Mouse (Mus musculus): ENCODE results near the gene Clic6. TPM values are rescaled to one million over a fixed set of nuclear protein-coding genes. Genes with fewer than 3 reads are reported as not detected.
A peak's percentile ranks its signal among the peaks of the same experiment; 100 is the strongest.

Gene Clic6
- polyA plus RNA-seq, 2 experiments: 1.5 to 2.7 TPM

GRCm38 (mm10) chr16:92497851-92498588, 12.5 kb downstream of the Clic6 start:
- Histone ChIP-seq H3K27ac (replicated peaks; ENCODE audit: low read depth, low read length) (no peak overlapping the region), H3K27me3 (ENCODE audit: control insufficient read depth, insufficient read depth, low read length) (peaks cover 30% of the 10 kb centered on the region), H3K4me1 (ENCODE audit: control insufficient read depth, insufficient read depth, low read length) (peaks cover 15% of the 10 kb centered on the region), H3K9ac (ENCODE audit: low read depth, low read length, severe bottlenecking) (peak overlapping the region; percentile 58), H3K4me3 (replicated peaks; ENCODE audit: low read length) (peak overlapping the region; percentile 52), H3K36me3 (ENCODE audit: control insufficient read depth, insufficient read depth, low read length) (no peaks in the 10 kb centered on the region), H3K4me2 (replicated peaks; ENCODE audit: low read depth, low read length, severe bottlenecking) (peak overlapping the region; percentile 94), H3K9me3 (ENCODE audit: control insufficient read depth, low read length) (no peaks in the 10 kb centered on the region)
- no peak for TF ChIP-seq POLR2A (IDR thresholded peaks at IDR 0.05; ENCODE audit: borderline replicate concordance, extremely low read depth, insufficient read depth, insufficient read length)
- peak; percentile 50 for DNase-seq (ENCODE audit: low spot score)
- 9% methylated on average over 26 of the region's 26 CpGs for WGBS
- peak; percentile 34; the same call in 1 of the 2 replicates for ATAC-seq (ENCODE audit: low FRiP score, low read depth)

GRCm38 (mm10) chr16:92498589-92498981, 13.0 kb downstream of the Clic6 start:
- Histone ChIP-seq H3K4me1 (ENCODE audit: control insufficient read depth, insufficient read depth, low read length) (peaks cover 15% of the 10 kb centered on the region), H3K9ac (ENCODE audit: low read depth, low read length, severe bottlenecking) (peak overlapping the region; percentile 58), H3K4me3 (replicated peaks; ENCODE audit: low read length) (peak overlapping the region; percentile 52), H3K9me3 (ENCODE audit: control insufficient read depth, low read length) (no peaks in the 10 kb centered on the region), H3K36me3 (ENCODE audit: control insufficient read depth, insufficient read depth, low read length) (no peaks in the 10 kb centered on the region), H3K27me3 (ENCODE audit: control insufficient read depth, insufficient read depth, low read length) (peaks cover 30% of the 10 kb centered on the region), H3K27ac (replicated peaks; ENCODE audit: low read depth, low read length) (no peak overlapping the region), H3K4me2 (replicated peaks; ENCODE audit: low read depth, low read length, severe bottlenecking) (peak overlapping the region; percentile 94)
- 0% methylated on average over 23 of the region's 34 CpGs for WGBS
- no peak for TF ChIP-seq POLR2A (IDR thresholded peaks at IDR 0.05; ENCODE audit: borderline replicate concordance, extremely low read depth, insufficient read depth, insufficient read length)
- ATAC-seq (ENCODE audit: low FRiP score, low read depth): no peak
- no peak for DNase-seq (ENCODE audit: low spot score)

GRCm38 (mm10) chr16:92499324-92499723, 13.8 kb downstream of the Clic6 start:
- WGBS: 20% methylated on average over 15 of the region's 15 CpGs
- ATAC-seq (ENCODE audit: low FRiP score, low read depth): no peak
- H3K4me3 ChIP-seq (replicated peaks; ENCODE audit: low read length): peak overlapping the region; percentile 52
- H3K9me3 ChIP-seq (ENCODE audit: control insufficient read depth, low read length): no peaks in the 10 kb centered on the region
- DNase-seq (ENCODE audit: low spot score): no peak
- TF ChIP-seq POLR2A (IDR thresholded peaks at IDR 0.05; ENCODE audit: borderline replicate concordance, extremely low read depth, insufficient read depth, insufficient read length): no peak
- peak overlapping the region; percentile 94 for H3K4me2 ChIP-seq (replicated peaks; ENCODE audit: low read depth, low read length, severe bottlenecking)
- peaks cover 30% of the 10 kb centered on the region for H3K27me3 ChIP-seq (ENCODE audit: control insufficient read depth, insufficient read depth, low read length)
- no peaks in the 10 kb centered on the region for H3K36me3 ChIP-seq (ENCODE audit: control insufficient read depth, insufficient read depth, low read length)
- H3K27ac ChIP-seq (replicated peaks; ENCODE audit: low read depth, low read length): no peak overlapping the region
- peak overlapping the region; percentile 58 for H3K9ac ChIP-seq (ENCODE audit: low read depth, low read length, severe bottlenecking)
- peaks cover 15% of the 10 kb centered on the region for H3K4me1 ChIP-seq (ENCODE audit: control insufficient read depth, insufficient read depth, low read length)

- H3K4me1 ChIP-seq (ENCODE audit: control insufficient read depth, insufficient read depth, low read length): peaks cover 15% of the 10 kb centered on the region
- no peak overlapping the region for H3K4me2 ChIP-seq (replicated peaks; ENCODE audit: low read depth, low read length, severe bottlenecking)
- H3K27ac ChIP-seq (replicated peaks; ENCODE audit: low read depth, low read length): no peak overlapping the region
- H3K36me3 ChIP-seq (ENCODE audit: control insufficient read depth, insufficient read depth, low read length): no peaks in the 10 kb centered on the region
- DNase-seq (ENCODE audit: low spot score) (no peak), ATAC-seq (ENCODE audit: low FRiP score, low read depth) (no peak)
- no peak for TF ChIP-seq POLR2A (IDR thresholded peaks at IDR 0.05; ENCODE audit: borderline replicate concordance, extremely low read depth, insufficient read depth, insufficient read length)
- no peak overlapping the region for H3K4me3 ChIP-seq (replicated peaks; ENCODE audit: low read length)
- H3K9ac ChIP-seq (ENCODE audit: low read depth, low read length, severe bottlenecking): no peak overlapping the region
- H3K27me3 ChIP-seq (ENCODE audit: control insufficient read depth, insufficient read depth, low read length): peaks cover 30% of the 10 kb centered on the region
- H3K9me3 ChIP-seq (ENCODE audit: control insufficient read depth, low read length): no peaks in the 10 kb centered on the region
- 79% methylated on average over 8 of the region's 8 CpGs for WGBS
Observed at GRCm38 (mm10) chr16:92500534-92500933, 15.0 kb downstream of the Clic6 start.

- TF ChIP-seq POLR2A (IDR thresholded peaks at IDR 0.05; ENCODE audit: borderline replicate concordance, extremely low read depth, insufficient read depth, insufficient read length): no peak
- WGBS: 69% methylated on average over 5 of the region's 5 CpGs
- no peaks in the 10 kb centered on the region for H3K9me3 ChIP-seq (ENCODE audit: control insufficient read depth, low read length)
Observed at GRCm38 (mm10) chr16:92503105-92503504, 17.6 kb downstream of the Clic6 start.

More at GRCm38 (mm10) chr16:92503105-92503504, 17.6 kb downstream of the Clic6 start:
- no peak overlapping the region for H3K27ac ChIP-seq (replicated peaks; ENCODE audit: low read depth, low read length)
- no peaks in the 10 kb centered on the region for H3K36me3 ChIP-seq (ENCODE audit: control insufficient read depth, insufficient read depth, low read length)
- H3K4me2 ChIP-seq (replicated peaks; ENCODE audit: low read depth, low read length, severe bottlenecking): no peak overlapping the region
- H3K4me1 ChIP-seq (ENCODE audit: control insufficient read depth, insufficient read depth, low read length): peaks cover 8% of the 10 kb centered on the region; the same call in 1 of the 2 replicates
- no peak for ATAC-seq (ENCODE audit: low FRiP score, low read depth)
- DNase-seq (ENCODE audit: low spot score): no peak
- no peak overlapping the region for H3K4me3 ChIP-seq (replicated peaks; ENCODE audit: low read length)
- no peak overlapping the region for H3K9ac ChIP-seq (ENCODE audit: low read depth, low read length, severe bottlenecking)
- peaks cover 26% of the 10 kb centered on the region for H3K27me3 ChIP-seq (ENCODE audit: control insufficient read depth, insufficient read depth, low read length)

All from limb, embryonic 14.5 days (tissue).